ENCODE assay signal across 10 mouse cellular contexts in the genomic region with DNA sequence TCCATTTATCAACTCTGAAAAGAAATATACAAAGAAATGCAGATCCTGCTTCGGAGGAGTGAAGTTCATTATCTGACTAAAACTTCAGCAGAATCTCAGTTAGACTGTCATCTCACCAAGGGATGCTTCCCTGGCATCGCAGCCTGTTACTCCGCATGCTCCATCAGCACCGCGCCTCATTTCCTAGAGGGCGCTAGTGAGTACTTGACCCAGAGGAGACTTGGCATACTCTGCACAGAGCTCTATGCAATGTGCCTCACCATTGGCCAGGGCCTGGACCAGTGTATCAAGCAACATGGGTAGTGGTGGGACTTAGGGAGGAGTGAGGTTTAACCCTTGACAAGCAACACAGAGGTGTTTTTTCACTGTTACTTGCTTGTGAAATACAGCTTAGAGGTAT.
DNase-seq lines count a peak whose midpoint lies in the region; ATAC-seq and TF ChIP-seq lines count a peak whose summit lies in the region.
"Had no signal": no experiment of that assay in that cellular context is flagged by ENCODE, and none has a peak within 500 bp of the region (broad histone marks: within the 10 kb centered on the region; RNA-seq: fewer than 3 reads in every experiment).

No protein-coding gene starts in this region.

- DNase-seq in CD8-positive naive resting alpha-beta T cell, adult 2 months (ENCODE audit: low read depth in 2 of 2, low spot score in 2 of 2): peak; percentile 13 to 28
- DNase-seq in T-cell, adult 2 months (ENCODE audit: low spot score): peak; percentile 7
- DNase-seq in lung, postnatal 14 days: peak; percentile 36
- no peak for DNase-seq in frontal cortex, postnatal 36 days (ENCODE audit: low spot score in 2 of 2)
- DNase-seq in heart, postnatal 36 days: no peak
- no peak for DNase-seq in cerebellum, adult 8-10 months

- H3K4me2 ChIP-seq in intestine, postnatal 0 days (replicated peaks; ENCODE audit: low read depth): no peak overlapping the region
- H3K4me2 ChIP-seq in intestine, embryonic 16.5 days (ENCODE audit: low read depth, low read length): no peak overlapping the region
- H3K4me2 ChIP-seq: embryonic facial prominence, embryonic 12.5 days; neural tube, embryonic 12.5 days had no signal

- no peaks in the 10 kb centered on the region for H3K36me3 ChIP-seq in intestine, postnatal 0 days (ENCODE audit: control insufficient read depth, insufficient read depth)
- H3K36me3 ChIP-seq in intestine, embryonic 16.5 days (ENCODE audit: control insufficient read depth, insufficient read depth, low read length): no peaks in the 10 kb centered on the region
- H3K36me3 ChIP-seq: embryonic facial prominence, embryonic 12.5 days; neural tube, embryonic 12.5 days had no signal

- ATAC-seq in intestine, postnatal 0 days: no peak
- no peak for ATAC-seq in intestine, embryonic 16.5 days

- peak; percentile 54 for TF ChIP-seq CTCF in intestine, postnatal 0 days (IDR thresholded peaks at IDR 0.05; ENCODE audit: low read depth)

- intact Hi-C loops in heart, postnatal 36 days (cut with DNase I): no loop called here

- H3K27me3 ChIP-seq in intestine, postnatal 0 days (replicated peaks; ENCODE audit: control insufficient read depth, insufficient read depth, low read length): no peaks in the 10 kb centered on the region
- H3K27me3 ChIP-seq in intestine, embryonic 16.5 days (replicated peaks; ENCODE audit: control insufficient read depth, insufficient read depth, low read length): no peaks in the 10 kb centered on the region
- H3K27me3 ChIP-seq: embryonic facial prominence, embryonic 12.5 days; neural tube, embryonic 12.5 days had no signal

- no peak overlapping the region for H3K4me3 ChIP-seq in intestine, postnatal 0 days (ENCODE audit: low read depth, low read length)
- H3K4me3 ChIP-seq in intestine, embryonic 16.5 days (ENCODE audit: low read length): no peak overlapping the region
- H3K4me3 ChIP-seq: embryonic facial prominence, embryonic 12.5 days; neural tube, embryonic 12.5 days had no signal

- no peak overlapping the region for H3K27ac ChIP-seq in intestine, postnatal 0 days (ENCODE audit: low read depth, low read length)
- H3K27ac ChIP-seq in intestine, embryonic 16.5 days (ENCODE audit: low read length): no peak overlapping the region
- H3K27ac ChIP-seq: embryonic facial prominence, embryonic 12.5 days; neural tube, embryonic 12.5 days had no signal

- no peaks in the 10 kb centered on the region for H3K9me3 ChIP-seq in intestine, postnatal 0 days (ENCODE audit: control insufficient read depth)
- no peaks in the 10 kb centered on the region for H3K9me3 ChIP-seq in intestine, embryonic 16.5 days (ENCODE audit: control insufficient read depth, low read length)
- H3K9me3 ChIP-seq: embryonic facial prominence, embryonic 12.5 days; neural tube, embryonic 12.5 days had no signal

- H3K4me1 ChIP-seq in intestine, postnatal 0 days (replicated peaks; ENCODE audit: control insufficient read depth, insufficient read depth, low read length): no peaks in the 10 kb centered on the region
- H3K4me1 ChIP-seq in intestine, embryonic 16.5 days (ENCODE audit: control insufficient read depth, insufficient read depth, low read length): no peaks in the 10 kb centered on the region

- 52% methylated on average over 6 of the region's 6 CpGs for WGBS in intestine, postnatal 0 days
- 56% methylated on average over 6 of the region's 6 CpGs for WGBS in intestine, embryonic 16.5 days

- H3K9ac ChIP-seq in intestine, postnatal 0 days (ENCODE audit: low read depth, low read length): no peak overlapping the region
- H3K9ac ChIP-seq in intestine, embryonic 16.5 days (ENCODE audit: low read depth, low read length): no peak overlapping the region
- H3K9ac ChIP-seq: embryonic facial prominence, embryonic 12.5 days; neural tube, embryonic 12.5 days had no signal

Comparison
In these comparisons a context has a peak if more than half of its experiments do, and no peak if none do; other contexts are left out.
1. DNase-seq: peak in CD8-positive naive resting alpha-beta T cell, adult 2 months (2 of 2), T-cell, adult 2 months (single experiment) and lung, postnatal 14 days (single experiment); none in frontal cortex, postnatal 36 days (0 of 2), heart, postnatal 36 days (0 of 2) and cerebellum, adult 8-10 months (single experiment).